Mouse (Mus musculus) testis, postnatal 14 days (tissue): Measurements from ENCODE around the gene Duoxa1.

ENCODE experiments used
- DNase-seq: peaks from one replicate; pipeline ENCODE4 v3.0.0; 2021; ENCODE audit warnings: low spot score

Duoxa1 gene

DNA sequence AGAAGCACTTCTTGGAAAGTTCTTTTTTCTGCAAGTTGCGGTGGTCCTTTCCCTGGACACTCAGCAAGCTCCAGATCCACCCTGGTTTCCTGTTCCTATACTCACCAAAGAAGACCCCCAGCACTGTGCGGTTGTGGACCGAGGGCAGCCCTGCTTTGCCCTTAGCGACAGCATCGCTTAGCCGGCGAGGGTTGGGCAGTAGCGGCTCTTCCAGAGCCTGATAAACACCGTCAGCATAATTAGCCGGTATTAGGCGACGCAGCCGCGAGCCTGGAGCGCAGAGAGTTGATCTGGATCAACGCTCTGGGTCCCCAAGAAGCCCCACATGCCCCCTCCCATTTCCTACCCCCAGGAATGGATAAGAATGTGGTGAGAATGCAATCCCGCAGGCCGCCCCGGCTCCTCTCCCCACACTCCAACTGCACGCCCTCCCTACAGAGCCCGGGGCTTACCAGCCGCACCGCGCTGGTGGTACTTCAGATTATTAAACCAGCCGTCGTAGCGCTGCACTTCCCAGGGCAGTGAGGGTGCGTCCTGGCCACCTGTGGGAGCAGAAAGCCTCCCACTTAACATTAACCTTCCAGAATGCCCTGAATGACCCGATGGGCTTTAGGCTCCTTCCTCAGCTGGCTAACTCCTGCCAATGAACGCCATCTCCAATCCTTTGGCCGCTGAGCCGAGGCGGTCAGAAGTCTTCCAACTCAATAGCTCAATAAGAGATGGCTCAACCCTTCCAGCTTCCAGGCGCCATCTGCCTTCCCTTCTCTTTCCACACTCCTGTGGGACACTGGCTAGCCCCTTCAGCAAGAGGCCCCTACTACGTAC is 16.0 kb downstream of the Duoxa1 start:
- no peak for DNase-seq

- DNase-seq: no peak
Observed at GRCm38 (mm10) chr2:122294916-122295315, 18.6 kb downstream of the Duoxa1 start.

DNA sequence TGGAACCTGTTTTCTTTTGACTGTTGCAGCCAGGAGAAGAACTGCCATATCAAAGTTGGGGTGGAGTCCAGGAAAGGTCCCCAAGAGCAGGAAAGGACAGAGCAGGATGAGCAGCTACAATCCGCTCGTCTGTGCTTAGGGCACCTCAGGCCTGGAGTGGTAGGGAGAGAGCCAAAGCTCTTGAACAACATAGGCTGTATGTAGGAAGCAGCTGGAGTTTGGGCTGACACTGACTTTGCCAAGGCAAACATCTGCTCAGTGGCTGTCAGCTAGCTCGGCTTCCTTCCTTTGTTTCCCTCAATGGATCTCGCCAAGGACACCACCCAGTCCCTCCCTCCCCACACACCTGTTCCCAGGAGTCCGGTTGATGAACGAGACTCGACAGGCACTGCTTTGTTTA is 27.4 kb downstream of the Duoxa1 start:
- DNase-seq: no peak

- DNase-seq: no peak
Observed at GRCm38 (mm10) chr2:122284091-122284490, 29.4 kb downstream of the Duoxa1 start.

DNA sequence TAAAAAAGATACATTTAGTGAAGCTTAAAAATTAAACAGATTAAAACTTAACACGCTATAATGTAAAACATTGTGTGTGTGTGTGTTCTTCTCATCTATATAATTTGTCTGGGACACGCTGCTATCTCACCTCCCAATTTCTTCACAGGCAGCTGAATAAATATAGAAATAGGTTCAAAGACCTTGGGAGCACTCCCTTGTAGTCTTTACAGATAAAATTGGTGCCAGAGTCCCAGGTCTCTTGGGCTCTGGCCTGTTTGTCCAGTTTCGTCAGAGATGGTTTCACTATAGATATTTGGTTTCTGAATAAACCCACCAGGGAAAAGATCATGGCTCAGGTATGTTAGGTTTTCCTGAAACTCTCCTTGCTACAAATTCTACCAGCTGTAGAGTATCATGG is 34.8 kb downstream of the Duoxa1 start:
- DNase-seq: no peak

DNA sequence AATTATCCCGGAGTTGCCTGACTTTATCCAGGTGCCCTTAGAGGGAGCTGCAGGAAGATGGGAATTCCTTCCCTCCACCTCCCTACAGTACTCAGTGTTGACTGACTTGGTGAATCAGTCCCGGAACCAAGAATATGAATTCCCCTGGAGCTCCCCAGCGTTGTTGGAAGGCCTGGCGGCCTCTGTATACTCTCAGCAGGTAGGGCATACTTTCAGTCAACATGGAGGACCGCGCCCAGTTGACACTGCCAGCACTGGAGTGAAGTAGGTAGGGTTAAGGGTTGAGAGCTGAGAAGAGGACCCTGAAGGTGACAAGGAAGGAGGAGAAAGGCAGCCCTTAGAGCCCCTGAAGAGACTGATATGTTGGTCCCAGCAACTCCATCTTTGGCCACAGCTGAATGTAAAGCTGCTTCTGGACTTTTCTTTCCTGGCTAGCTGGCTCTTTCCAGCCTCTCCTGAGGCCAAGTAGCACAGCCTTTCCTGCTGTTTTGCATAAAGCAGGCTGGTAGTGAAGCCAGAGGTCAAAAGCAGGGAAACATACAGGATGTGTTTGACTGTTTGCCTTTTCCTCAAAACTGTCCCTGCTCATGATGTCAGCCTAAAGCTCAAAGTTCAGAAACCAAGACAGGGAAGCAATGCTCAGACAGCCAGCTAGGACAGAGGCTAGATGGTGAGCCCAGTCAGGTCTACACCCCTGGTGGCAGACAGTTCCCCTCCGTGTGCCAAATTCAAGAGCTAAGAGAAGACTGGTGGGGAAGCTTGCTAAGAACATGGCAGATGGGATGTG is 46.9 kb downstream of the Duoxa1 start:
- no peak for DNase-seq

DNA sequence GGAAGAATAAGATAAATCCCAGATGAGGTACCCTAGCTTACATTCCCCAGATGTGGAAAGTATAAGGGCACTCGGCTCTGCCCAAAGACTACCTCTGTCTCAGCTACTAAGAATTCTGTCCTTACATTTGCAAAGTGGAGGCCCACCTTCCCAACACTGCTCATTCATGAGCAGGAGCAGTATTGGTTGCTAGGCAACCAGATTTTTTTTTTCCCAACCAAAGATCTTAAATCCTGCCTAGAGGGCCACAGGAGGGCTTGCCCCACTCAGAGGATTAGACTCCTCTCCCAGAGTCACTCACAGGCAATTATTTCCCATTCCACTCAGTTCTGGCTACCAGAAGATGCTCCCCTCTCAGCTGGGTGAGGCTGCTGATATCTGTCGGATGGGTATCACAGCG is 48.8 kb downstream of the Duoxa1 start:
- DNase-seq: no peak

DNA sequence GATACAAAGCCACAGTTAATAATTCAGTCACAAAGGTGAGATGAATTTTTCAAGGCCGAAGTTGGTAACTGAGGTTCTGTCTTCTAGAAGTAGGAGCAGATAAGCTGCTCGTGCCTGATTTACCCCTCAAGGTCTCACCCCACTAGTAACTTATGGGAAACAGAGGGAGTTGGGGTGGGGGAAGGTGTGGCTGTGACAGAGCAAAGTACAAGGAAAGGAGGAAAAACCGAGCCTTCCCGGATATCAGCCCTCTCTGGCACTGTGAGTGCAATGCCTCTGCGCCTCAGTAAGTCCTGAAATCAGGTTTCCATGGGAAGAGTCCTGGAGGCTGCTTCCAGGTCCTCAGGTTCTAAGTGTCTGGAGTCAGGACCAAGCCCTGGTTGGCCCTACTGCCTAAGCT is 52.8 kb downstream of the Duoxa1 start:
- DNase-seq: no peak

DNA sequence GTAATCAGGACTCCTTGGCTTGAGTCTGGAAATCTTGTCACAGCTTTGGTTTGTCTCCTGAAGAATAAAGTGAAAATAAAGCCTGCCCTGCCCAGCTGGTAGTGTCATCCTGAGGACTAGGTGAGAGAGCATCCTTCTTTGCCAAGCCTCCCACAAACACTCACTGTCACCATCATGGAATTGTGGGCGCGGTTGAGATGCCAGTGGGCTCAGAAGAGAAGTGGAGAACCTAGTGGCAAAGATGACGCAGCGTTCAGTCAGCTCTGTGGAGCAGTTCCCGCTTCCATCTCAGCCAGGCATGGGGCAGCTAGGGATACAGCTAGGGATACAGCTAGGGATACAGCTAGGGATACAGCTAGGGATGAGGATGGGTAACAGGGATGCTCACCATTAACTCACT is 57.5 kb downstream of the Duoxa1 start:
- DNase-seq: no peak
